Mouse (Mus musculus): ENCODE data around the gene Sypl2. TPM values are rescaled to one million over a fixed set of nuclear protein-coding genes. Genes with fewer than 3 reads are reported as not detected.
A peak's percentile ranks its signal among the peaks of the same experiment; 100 is the strongest.

The Sypl2 gene
- total RNA-seq, 2 experiments from 2014 or later, result 0.46 to 1.4 TPM

GRCm38 (mm10) chr3:108180514-108180913, 45.9 kb downstream of the Sypl2 start:
- no peak for DNase-seq (ENCODE audit: low spot score in 2 of 2)

GRCm38 (mm10) chr3:108178756-108179715, 47.4 kb downstream of the Sypl2 start:
- no peak for DNase-seq (ENCODE audit: low spot score in 2 of 2)

GRCm38 (mm10) chr3:108174672-108175531, 51.5 kb downstream of the Sypl2 start:
- peak in 1 of 2 experiments; percentile 40 for DNase-seq (ENCODE audit: low spot score in 2 of 2)

- no peak for DNase-seq (ENCODE audit: low spot score in 2 of 2)
Observed at GRCm38 (mm10) chr3:108169199-108169598, 57.2 kb downstream of the Sypl2 start.

- DNase-seq (ENCODE audit: low spot score in 2 of 2), result no peak
Observed at GRCm38 (mm10) chr3:108167499-108167898, 58.9 kb downstream of the Sypl2 start.

GRCm38 (mm10) chr3:108166486-108167211, 59.8 kb downstream of the Sypl2 start:
- no peak for DNase-seq (ENCODE audit: low spot score in 2 of 2)

- DNase-seq (ENCODE audit: low spot score in 2 of 2), result no peak
Observed at GRCm38 (mm10) chr3:108165532-108166315, 60.7 kb downstream of the Sypl2 start.

- peak; percentile 74 to 76 for DNase-seq (ENCODE audit: low spot score in 2 of 2)
Observed at GRCm38 (mm10) chr3:108164807-108165206, 61.6 kb downstream of the Sypl2 start.

- DNase-seq (ENCODE audit: low spot score in 2 of 2), result no peak
Observed at GRCm38 (mm10) chr3:108164091-108164490, 62.4 kb downstream of the Sypl2 start.

Other genes starting within 250 kb of the Sypl2 start
- gene Gstm2, start 240.2 kb downstream of the Sypl2 start, total RNA-seq (2021), result 100 to 1,000 TPM; 211 to 280 TPM
- gene Gstm1, start 208.7 kb downstream of the Sypl2 start, total RNA-seq (2021), result 100 to 1,000 TPM; 423 to 620 TPM
- 10 to 100 TPM; 19.6 to 20.3 TPM for gene Gstm4, start 181.8 kb downstream of the Sypl2 start, total RNA-seq (2021)
- 100 to 1,000 TPM; 130 to 192 TPM for gene Ampd2, start 140.0 kb downstream of the Sypl2 start, total RNA-seq (2021)
- 10 to 100 TPM; 11.0 to 18.6 TPM for gene Gnat2, start 133.9 kb downstream of the Sypl2 start, total RNA-seq (2021)
- 100 to 1,000 TPM; 160 to 166 TPM for gene Gnai3, start 80.5 kb downstream of the Sypl2 start, total RNA-seq (2021)
- under 1 TPM; 0.19 to 0.23 TPM for gene Gpr61, start 71.8 kb downstream of the Sypl2 start, total RNA-seq (2021)
- gene Amigo1, start 40.3 kb downstream of the Sypl2 start, total RNA-seq (2021), result 10 to 100 TPM; 23.1 to 23.5 TPM
- gene Cyb561d1, start 25.4 kb downstream of the Sypl2 start, total RNA-seq (2021), result 1 to 10 TPM; 7.3 to 8.6 TPM
- gene Atxn7l2, start 15.7 kb downstream of the Sypl2 start, total RNA-seq (2021), result 1 to 10 TPM; 8.2 to 8.5 TPM
- gene Psma5, start 30.3 kb upstream of the Sypl2 start, total RNA-seq (2021), result 10 to 100 TPM; 79.4 to 84.3 TPM
- gene Sort1, start 57.4 kb upstream of the Sypl2 start, total RNA-seq (2021), result 10 to 100 TPM; 41.3 to 72.6 TPM
- not detected for gene Mybphl, start 138.3 kb upstream of the Sypl2 start, total RNA-seq (2021)
- gene Psrc1, start 157.2 kb upstream of the Sypl2 start, total RNA-seq (2021), result 1 to 10 TPM; 1.7 to 1.8 TPM
- gene Celsr2, start 188.9 kb upstream of the Sypl2 start, total RNA-seq (2021), result 1 to 10 TPM; 4.4 to 7.0 TPM
- gene Sars, start 218.6 kb upstream of the Sypl2 start, total RNA-seq (2021), result 100 to 1,000 TPM; 168 to 202 TPM

Data from adrenal gland, adult 18-20 months (tissue).